Mouse (Mus musculus) 416B (cell line): ENCODE measurements around the gene Dhx30.
A peak's percentile ranks its signal among the peaks of the same experiment; 100 is the strongest.
"Not testable (repeated sequence)": the region's sequence is repeated elsewhere in the genome, so short reads cannot be mapped to it uniquely, and the experiment has no call there.

Experiments used
- DNase-seq: peaks from one replicate; pipeline ENCODE4 v3.0.0; 2011; ENCODE audit warnings: low read depth

Gene Dhx30

DNA sequence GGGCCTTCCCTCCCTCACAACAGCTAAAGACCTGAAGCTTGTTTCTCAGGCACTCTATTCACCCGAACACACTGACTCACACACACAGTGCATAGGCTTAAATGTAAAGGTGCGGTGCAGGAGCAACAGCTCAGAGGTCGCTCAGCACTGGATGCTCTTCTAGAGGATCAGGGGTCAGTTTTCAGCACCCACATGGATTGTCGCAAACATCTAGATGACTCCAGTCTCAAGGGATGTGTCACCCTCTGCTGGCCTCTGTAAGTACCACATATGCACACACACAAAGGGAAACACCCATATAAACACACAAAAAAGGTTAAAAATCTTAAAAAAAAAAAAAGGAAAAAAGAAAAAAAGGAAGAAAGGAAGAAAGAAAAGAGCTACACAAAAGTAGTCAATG lies 22.9 kb downstream of the Dhx30 start:
- no peak for DNase-seq

DNA sequence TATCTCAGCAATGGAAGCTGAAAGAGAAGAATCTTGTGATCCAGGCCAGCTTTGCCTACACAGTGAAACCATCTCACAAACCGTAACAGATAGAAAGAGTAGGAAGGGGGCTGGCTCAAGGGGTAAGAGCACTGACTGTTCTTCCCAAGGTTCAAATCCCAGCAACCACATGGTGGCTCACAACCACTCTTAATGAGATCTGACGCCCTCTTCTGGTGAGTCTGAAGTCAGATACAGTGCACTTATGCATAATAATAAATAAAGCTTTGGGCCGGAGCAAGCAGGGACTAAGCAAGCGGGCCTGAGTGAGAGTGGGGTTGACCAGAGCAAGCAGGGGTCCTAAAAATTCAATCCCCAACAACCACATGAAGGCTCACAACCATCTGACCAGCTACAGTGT lies 24.3 kb downstream of the Dhx30 start:
- peak; percentile 38 for DNase-seq

DNA sequence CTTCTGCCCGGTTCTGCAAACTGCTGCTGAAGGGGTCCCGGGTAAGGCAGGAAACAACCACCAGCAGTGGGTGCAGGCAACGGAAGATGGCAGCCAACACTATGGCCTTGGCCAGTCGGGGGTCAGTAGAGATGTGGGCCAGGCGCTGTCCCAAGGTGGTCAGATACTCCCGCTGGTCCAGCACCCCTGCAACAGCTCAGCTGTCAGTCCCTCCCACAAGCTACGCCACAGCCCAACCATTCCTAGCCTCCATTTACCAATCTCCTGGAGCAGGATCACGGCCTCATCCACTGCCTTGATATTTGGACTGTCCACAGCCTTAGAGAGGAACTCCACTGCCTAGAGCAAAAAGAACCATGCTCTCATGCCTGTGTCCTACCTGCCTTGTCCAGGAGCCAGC lies 31.9 kb downstream of the Dhx30 start:
- DNase-seq: no peak

DNA sequence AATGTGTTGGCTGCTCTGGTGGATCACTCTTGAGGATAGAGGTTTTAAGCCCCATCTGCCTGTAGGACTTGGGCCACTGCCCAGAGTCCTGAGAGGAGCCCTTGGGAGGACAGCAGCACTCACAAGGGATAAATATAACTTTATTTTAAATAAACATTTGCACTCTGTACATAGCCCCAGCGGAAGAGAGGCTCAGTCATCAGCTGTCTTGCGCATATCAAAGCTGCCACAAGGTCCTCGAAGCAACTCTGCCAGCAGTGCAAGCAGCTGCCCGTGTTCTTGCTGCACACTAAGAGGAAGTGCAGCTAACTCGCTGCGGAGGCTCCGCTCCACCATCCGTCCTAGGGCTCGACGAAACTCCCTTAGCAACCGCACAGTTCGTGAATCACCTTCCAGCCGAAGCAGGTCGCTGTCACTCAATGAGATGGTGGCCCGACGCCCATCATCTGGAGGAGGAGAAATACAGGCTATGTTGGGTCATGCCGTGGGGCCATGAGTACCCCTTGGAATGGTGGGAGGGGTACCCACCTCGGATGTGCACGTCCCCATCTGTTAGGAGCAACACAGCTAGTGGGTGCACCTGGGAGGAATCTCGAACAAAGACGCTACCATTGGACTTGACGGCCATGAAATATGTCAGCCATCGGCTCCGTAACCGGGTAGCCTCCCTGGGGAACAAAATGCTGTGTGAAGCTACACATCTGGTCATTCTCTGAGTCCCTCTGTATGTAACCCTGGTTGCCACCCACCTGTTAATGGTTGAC lies 33.2 kb downstream of the Dhx30 start:
- DNase-seq: no peak

DNA sequence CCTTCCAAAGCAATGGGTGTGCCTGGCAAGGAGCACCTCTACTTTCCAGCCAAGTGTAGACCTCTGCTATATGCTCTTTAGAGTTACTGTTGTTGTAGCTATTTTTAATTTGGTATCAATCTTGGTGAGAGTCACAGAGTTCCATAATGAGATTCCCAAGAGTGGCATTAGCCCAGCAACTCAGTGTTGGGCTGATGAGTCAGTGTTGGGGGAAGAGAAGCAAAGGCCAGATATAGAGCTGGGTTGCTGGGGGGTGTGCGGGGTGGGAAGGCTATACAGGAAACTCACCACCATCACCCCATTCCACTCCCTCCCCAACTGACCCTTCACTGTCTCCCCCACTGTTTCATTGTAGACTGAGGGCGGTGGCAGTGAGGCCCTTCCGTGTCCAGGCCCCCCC lies 36.6 kb downstream of the Dhx30 start:
- peak; percentile 16 for DNase-seq

DNA sequence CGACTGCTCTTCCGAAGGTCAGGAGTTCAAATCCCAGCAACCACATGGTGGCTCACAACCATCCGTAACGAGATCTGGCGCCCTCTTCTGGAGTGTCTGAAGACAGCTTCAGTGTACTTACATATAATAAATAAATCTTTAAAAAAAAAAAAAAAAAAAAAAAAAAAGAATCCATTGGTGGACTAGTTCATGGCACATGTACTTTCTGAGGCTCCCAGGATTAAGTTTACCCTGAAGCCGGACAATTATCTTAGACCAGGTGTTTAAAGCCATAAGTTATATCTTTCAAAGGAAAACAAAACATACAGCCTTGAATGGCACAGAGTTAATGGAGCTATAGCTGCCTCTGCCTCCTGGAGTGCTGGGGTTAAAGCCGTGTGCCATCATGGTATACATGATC lies 41.2 kb downstream of the Dhx30 start:
- not testable (repeated sequence) for DNase-seq

DNA sequence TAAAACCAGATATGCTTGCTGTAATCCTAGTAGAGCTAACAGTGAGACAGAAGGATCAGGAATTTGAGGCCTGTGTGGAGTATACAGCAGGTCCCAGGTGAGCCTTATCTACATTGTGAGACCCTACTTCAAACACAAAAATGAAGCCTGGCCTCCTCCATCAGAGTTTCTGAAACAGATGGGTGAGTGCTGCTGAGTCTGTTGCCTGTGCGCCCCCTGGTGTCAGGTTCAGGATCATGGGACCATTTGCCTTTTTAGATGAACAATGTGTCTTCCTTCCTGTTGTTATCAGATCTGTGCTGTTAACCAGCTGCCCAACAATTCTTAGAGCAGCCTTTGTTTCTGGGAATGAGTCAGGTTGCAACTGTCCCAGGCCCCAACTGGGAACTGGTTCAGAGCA lies 45.8 kb downstream of the Dhx30 start:
- DNase-seq: peak; percentile 77

DNA sequence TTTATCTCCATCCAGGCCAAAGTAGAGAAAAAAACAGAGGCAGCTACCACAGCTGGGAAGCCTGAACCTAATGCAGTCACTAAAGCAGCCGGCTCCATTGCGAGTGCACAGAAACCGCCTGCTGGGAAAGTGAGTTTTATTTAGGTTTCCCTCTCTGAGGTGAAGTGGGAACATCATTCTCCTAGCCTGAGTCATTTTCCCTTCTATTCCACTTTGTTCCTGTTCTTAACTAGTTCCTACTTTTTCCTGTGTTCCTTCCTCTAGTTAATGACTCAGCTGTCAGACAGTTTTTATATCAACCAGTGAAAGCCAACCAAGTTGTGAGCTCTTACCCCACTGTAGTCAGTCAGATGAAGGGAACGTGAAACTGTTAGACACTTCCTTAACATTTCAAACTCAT lies 46.6 kb downstream of the Dhx30 start:
- DNase-seq: peak; percentile 21

DNA sequence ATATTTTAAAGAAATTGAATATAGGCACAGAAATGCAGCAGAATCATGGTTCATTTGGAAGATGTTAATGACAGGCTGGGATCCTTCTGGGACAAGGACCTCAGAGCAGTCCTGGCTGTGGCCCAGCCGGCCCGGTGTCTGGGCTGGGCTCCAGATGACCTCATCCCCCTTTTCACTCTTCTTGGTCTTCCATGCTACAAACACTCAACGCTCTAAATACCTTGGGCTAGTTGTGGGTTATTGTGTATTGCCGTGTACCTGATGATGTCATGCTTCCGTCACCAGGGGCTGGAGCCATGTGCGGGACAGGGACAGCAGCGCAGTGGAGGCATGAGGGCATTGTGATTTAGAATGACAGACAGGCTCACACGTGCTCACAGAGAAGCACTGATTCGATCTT lies 47.3 kb downstream of the Dhx30 start:
- no peak for DNase-seq

DNA sequence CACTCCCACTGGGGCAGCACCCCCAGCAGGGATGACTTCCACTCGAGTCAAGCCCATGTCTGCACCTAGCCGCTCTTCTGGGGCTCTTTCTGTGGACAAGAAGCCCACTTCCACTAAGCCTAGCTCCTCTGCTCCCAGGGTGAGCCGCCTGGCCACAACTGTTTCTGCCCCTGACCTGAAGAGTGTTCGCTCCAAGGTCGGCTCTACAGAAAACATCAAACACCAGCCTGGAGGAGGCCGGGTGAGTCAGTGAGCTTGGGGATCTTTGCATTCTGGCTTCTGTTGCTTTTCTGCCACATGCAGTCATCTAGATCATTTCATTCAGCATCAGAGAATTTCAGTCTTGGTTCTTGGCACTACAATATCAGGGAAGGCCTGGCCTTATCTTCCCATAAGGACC lies 48.9 kb downstream of the Dhx30 start:
- DNase-seq: no peak

DNA sequence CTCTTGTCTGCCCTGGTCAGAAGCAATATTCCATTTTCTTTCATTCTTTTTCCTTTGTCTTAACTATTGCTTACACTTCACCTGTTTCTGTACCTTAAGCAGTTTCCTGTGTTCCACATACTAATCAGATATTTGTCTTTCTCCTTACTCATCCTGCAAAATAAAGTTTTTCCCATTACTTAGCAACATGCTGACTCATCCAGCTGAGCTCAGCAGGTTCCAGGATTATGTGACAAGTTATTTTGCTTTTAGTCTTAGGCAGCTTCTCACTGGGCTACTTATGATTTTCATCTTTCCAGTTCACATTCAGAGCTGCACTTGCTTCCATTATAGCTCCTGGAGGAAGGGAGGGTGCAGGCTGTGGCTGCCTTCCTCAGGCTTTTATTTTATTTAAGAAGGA lies 53.0 kb downstream of the Dhx30 start:
- no peak for DNase-seq

DNA sequence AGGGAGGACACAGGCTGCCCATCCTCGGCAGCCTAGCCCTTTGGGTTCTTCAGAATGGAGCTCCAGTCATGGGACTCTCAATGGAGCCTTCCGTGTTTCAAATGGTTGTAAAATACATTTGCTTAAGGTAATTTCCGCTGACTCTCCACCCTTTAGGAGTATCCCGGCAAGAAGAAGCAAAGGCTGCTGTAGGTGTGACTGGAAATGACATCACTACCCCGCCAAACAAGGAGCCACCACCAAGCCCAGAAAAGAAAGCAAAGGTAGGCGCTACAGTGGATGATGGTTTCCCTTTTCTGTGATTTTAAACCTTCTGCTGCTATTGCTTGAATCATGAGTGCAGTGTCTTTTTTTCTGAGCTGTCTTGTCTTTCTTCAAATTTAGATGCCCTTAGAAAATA lies 54.8 kb downstream of the Dhx30 start:
- DNase-seq: no peak

DNA sequence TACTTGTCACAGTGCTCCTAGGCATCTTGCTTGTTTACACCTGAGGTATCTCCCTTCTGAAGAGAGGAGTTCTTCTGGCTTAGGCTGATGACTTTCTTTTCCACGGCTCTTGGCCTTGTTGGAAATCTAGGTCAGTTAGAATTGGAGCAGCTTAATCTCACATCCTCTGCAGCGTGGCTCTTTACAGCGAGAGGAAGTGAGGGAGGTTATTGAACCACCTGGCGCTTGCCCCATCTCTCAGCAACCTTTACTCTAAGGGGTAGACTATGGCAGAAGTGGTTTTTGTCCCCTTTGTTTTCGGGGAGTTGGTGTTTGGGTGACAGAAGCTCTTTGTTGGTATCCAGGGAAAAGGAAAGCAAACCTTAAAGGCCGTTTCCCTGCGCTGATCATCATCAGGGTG lies 55.2 kb downstream of the Dhx30 start:
- no peak for DNase-seq

DNA sequence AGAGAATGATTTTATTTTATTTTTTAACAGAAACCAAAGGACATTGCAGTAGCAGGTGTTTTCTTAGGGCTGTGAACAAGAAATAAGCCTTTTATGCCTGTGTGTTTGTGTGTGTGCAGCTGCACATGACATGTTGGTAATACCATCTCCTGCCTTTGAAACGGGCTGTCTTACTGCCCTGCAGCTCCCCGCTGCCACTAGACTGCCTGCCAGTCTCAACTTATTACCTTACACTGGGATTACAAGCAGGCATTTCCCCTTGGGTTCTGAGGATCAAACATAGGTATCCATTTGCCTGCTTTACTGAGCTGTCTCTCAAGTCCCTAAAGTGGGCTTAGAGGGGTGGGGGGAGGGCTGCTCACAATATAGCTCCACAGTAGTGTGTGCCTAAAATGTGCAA lies 56.9 kb downstream of the Dhx30 start:
- DNase-seq: no peak

DNA sequence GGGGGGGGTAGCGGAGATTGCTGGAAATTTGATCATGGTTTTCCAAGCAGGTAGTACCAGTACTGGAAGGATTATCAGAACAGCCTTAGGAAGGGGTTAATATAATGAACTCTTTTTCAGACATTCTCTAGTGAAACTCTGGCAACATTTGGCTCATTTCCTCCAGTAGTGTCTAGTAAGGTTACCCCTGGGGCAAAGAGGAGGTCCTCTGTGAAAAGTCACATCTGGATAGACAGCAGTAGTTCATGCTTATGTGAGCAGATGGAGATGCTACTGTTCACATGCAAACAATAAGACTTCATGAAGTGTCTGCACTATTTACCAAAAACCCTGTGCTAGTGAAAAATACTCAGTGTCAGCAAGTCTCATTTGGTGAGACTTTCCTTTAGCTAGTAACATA lies 60.4 kb downstream of the Dhx30 start:
- DNase-seq: no peak

DNA sequence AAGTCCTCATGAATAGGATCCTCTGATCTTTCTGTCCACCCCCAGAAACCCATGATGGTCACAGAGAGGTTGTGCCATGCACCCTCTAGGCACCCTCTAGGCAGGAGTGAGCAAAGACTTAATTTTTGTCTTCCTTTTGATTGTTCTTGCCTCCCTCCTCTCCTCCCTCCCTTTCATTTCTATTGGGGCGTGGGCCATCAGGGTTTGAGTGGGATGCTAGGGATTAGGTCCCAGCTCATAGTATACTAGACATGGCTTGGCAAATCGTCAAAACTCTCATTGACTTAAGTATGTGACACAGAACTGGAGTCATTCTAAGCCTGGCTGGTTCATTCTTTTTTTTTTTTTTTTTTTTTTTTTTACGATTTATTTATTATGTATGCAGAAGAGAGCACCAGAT lies 62.8 kb downstream of the Dhx30 start:
- DNase-seq: no peak

DNA sequence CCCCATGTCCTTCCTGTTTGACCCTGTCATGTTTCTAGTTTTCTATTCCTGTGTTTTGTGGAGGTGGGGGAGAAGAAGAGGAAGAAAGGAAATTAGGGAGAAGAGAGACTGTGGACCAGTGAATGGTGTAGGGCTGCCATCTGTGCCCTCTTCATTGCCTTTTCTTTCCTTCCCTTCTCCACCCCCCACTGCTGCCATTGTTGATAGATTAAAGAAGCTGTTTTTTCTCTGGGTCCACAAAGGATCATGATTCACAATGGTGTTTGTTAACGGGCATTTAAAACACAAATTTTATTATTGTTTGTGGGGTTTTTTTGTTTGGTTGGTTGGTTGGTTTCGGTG lies 63.6 kb downstream of the Dhx30 start:
- no peak for DNase-seq

DNA sequence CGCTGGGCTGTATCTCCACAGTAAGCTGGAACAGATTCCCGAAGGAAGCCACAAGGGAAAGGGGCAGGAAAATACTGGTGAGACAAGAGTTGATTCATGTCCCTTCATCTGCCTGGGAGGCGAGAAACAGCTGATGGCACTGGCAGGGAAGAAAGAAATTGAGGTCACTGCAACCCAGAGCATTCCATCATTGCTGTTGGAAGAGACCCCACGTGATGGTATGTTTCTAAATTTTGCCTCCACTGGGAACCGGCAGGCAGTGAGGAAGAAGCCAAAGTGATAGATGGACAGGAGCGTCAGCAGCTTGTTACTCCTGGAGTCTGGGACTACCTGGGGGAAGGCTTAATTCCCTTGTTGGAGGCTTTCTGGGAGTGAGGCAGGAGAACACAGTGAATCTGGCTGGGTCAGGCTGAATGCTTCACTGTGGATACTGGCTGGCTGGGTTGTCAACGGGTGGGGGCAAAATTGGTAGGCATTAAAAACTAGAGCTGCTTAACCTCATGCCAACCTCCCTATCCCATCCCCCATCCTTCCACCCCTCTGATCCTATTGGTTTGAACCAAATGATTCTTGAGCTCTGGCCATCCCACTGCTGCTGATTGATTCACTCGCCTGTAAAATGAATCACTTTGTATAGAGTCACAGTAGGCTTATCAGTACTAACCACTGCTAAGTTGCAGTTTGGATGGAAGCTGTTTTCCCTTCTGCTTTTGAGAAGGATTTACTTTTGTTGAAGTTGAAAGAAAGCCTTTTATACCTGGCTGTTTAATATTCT lies 64.1 kb downstream of the Dhx30 start:
- no peak for DNase-seq

DNA sequence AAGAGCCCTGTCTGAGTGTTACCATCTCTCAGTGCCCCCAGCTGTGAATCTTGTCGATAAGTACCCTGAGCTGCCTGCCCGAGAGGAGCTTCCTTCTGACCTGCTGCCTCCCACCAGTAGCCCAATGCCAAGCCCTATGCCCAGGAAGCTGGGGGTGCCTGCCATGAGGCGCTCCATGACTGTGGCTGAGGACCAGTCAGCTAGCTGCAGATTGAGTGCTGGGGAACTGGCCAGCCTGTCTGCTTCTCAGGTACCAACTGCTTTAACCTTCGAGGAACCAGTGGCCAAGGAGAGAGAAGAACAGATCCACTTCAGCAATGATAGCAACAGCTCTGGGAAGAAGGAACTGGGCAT lies 64.7 kb downstream of the Dhx30 start:
- DNase-seq: no peak

DNA sequence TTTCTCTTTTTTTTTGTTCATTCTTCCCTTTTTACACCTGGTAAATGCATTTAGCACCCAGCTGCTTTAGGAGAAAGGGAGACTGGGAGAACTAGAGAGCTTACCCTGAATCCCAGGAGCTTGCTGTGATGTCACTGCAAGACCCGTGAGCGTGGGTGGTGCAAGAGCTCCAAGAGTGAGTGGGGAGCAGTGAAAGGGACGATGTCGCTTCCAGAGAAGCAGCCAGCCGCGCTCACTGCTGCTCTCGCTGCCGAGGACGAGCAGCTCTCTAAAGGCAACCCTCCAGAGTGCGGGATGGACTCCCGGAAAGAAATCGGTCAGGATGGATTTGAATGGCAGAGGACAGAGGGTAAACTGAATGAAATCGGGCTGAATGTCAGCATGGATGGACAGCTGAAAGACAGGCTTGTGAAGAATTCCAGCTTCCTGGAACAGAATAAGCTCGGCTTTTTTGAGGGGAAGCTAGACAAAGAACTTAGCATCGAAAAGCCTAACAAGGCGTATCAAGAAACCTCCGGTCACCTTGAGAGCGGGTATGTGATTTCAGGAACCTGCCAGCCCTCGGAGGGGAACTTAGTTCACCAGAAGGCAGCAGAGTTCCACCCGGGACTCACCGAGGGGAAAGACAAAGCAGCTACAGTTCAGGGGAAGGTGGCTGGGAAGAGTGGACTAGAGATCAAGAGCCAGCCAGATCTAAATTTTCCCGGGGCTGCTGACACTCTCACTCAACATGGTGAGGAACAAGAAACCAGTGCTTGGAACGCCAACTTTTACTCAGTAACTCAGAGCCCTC lies 65.6 kb downstream of the Dhx30 start:
- DNase-seq: no peak

DNA sequence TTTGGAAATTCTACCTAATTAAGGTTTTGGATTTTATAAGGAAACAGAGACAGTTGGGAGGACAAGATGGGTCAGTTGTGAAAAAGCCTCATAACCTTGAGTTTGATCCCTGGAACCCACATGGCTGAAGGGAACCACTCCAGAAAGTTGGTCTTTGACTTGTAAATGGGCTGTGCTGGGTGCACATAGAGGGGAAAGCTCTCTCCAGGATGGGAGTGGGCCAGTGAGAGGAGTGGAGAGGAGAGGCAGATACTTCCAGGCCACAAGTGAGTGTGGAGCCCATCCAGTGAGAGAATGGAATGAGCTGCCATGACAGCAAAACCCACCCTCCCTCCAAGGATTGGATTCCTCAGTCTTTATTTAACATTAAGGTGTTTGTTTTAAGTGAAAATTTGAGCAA lies 66.4 kb downstream of the Dhx30 start:
- no peak for DNase-seq

DNA sequence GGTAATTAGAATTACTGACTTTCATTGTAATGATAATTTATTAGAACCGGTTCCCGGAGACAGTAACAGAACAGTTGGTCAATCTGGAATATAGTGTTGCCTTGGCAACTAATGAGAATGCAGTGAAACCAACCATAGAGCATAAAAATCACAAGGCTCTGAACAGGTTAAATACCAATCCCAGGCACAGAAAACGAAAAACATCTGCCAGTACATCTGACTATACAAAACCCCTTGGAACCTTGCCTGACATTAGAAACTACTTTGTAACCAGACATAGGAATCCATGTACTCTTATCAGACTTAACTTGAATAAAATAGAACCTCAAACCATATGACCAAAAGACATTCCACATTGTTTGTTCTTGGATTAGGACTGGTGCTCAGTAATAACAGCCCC lies 69.8 kb downstream of the Dhx30 start:
- no peak for DNase-seq

DNA sequence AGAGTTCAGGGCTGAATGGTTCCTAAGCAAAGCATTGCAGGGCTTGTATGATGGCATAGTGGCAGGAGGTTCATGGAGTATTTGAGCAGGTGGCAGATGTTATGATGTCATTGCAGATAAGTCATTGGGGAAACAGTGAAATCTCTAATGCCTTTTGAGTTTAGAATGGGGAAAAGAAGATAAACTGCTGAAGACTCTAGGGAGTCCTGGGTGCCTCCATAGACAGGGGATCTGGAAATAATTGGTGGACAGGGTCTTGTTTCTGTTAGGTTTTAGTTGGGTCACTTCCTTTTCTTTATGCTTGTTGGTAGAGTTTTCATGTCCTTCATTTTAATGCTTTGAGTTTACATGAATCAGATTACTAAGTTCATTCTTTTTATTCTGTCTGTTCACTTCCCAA lies 70.4 kb downstream of the Dhx30 start:
- DNase-seq: no peak
